Comparison of ENCODE assay signal across 12 mouse cellular contexts in the genomic region with DNA sequence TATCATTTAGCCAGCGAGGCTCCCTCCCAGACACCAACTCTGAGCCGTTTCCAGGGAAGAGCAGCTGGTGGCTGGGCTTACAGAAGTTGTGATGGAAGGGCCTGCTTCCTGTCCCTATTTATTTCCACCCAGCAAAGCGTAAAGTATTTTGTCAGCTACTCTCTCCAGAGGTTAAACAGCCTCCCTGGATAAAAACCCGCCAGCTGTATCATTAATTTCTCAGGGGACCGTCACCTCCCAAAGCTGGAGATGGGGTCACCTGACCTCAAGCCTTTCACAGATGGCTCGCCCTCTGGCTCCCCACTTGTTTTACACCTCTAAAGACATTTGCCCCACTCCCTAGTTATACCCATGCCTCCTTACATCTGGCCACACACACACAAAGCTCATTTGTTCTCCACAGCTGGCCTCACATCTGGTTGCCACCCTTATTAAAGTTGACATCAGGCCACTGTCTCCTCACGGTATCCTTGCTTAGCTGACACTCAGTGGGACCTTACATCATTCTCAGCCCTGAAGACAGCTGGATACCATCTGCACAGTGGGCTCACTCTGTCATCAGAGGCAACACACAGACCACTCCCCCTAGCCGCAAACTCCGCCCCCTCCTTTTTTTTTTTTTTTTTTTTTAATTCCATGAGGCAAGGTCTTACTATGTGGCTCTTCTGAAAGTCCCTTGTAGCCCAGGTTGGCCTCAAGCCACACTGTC. TPM values are rescaled to one million over a fixed set of nuclear protein-coding genes. Genes with fewer than 3 reads are reported as not detected.
A peak's percentile ranks its signal among the peaks of the same experiment; 100 is the strongest.
DNase-seq lines count a peak whose midpoint lies in the region; ATAC-seq and TF ChIP-seq lines count a peak whose summit lies in the region.
"Had no signal": no experiment of that assay in that cellular context is flagged by ENCODE, and none has a peak within 500 bp of the region (broad histone marks: within the 10 kb centered on the region; RNA-seq: fewer than 3 reads in every experiment).

No protein-coding gene starts in this region.

- H3K4me2 ChIP-seq in hindbrain, embryonic 12.5 days (replicated peaks), result no peak overlapping the region
- no peak overlapping the region for H3K4me2 ChIP-seq in hindbrain, embryonic 14.5 days (replicated peaks)
- H3K4me2 ChIP-seq in limb, embryonic 14.5 days (replicated peaks; ENCODE audit: low read depth, low read length, severe bottlenecking), result no peak overlapping the region

- no peak for DNase-seq in hindbrain, embryonic 14.5 days (ENCODE audit: low spot score)
- DNase-seq in ES-E14 (ENCODE audit: low read depth, low spot score), result no peak
- peak; percentile 69 for DNase-seq in embryonic facial prominence, embryonic 10.5 days (ENCODE audit: low spot score)
- DNase-seq in limb, embryonic 14.5 days (ENCODE audit: low spot score), result peak; percentile 46
- DNase-seq in natural killer cell, adult 2 months (ENCODE audit: low spot score in 2 of 2), result no peak
- DNase-seq in cerebellum, adult 11-12 months, result no peak
- no peak for DNase-seq in urinary bladder, postnatal 10 days (ENCODE audit: low spot score)
- DNase-seq: adrenal gland, postnatal 25 days; cerebellum, postnatal 36 days had no signal

- H3K27ac ChIP-seq in hindbrain, embryonic 12.5 days, result no peak overlapping the region
- H3K27ac ChIP-seq in hindbrain, embryonic 14.5 days, result no peak overlapping the region
- no peak overlapping the region for H3K27ac ChIP-seq in ES-E14 (ENCODE audit: insufficient read depth, low read depth, low read length, poor library complexity, severe bottlenecking)
- 0 out of 2 replicates have a peak overlapping the region, but pooled peaks have one; percentile 24 for H3K27ac ChIP-seq in embryonic facial prominence, embryonic 10.5 days (replicated peaks)
- 0 out of 2 replicates have a peak overlapping the region, but pooled peaks have one; percentile 39 for H3K27ac ChIP-seq in limb, embryonic 14.5 days (replicated peaks; ENCODE audit: low read depth, low read length)

- H3K27me3 ChIP-seq in hindbrain, embryonic 12.5 days, result 0 out of 2 replicates have a peak, but pooled peaks cover 2% of the 10 kb centered on the region
- no peaks in the 10 kb centered on the region for H3K27me3 ChIP-seq in hindbrain, embryonic 14.5 days (ENCODE audit: control insufficient read depth, insufficient read depth, low read length)
- peaks cover 12% of the 10 kb centered on the region; the same call in 1 of the 2 replicates for H3K27me3 ChIP-seq in embryonic facial prominence, embryonic 10.5 days (replicated peaks; ENCODE audit: low read depth, poor library complexity, severe bottlenecking)
- H3K27me3 ChIP-seq in limb, embryonic 14.5 days (ENCODE audit: control insufficient read depth, insufficient read depth, low read length), result no peaks in the 10 kb centered on the region

- H3K4me3 ChIP-seq in hindbrain, embryonic 12.5 days, result no peak overlapping the region
- H3K4me3 ChIP-seq in hindbrain, embryonic 14.5 days (replicated peaks; ENCODE audit: low read length), result no peak overlapping the region
- H3K4me3 ChIP-seq in ES-E14 (ENCODE audit: insufficient read depth in 1 of 2, low read depth in 1 of 2, low read length in 2 of 2, poor library complexity in 1 of 2, severe bottlenecking in 1 of 2), result no peak overlapping the region
- no peak overlapping the region for H3K4me3 ChIP-seq in embryonic facial prominence, embryonic 10.5 days
- no peak overlapping the region for H3K4me3 ChIP-seq in limb, embryonic 14.5 days (replicated peaks; ENCODE audit: low read length)

- H3K9me3 ChIP-seq in hindbrain, embryonic 12.5 days (replicated peaks), result no peaks in the 10 kb centered on the region
- H3K9me3 ChIP-seq in hindbrain, embryonic 14.5 days (ENCODE audit: control insufficient read depth, low read length), result no peaks in the 10 kb centered on the region
- no peaks in the 10 kb centered on the region for H3K9me3 ChIP-seq in ES-E14 (ENCODE audit: control insufficient read depth, insufficient read depth, low read depth, low read length)
- no peaks in the 10 kb centered on the region for H3K9me3 ChIP-seq in embryonic facial prominence, embryonic 10.5 days
- H3K9me3 ChIP-seq in limb, embryonic 14.5 days (ENCODE audit: control insufficient read depth, low read length), result no peaks in the 10 kb centered on the region

- in situ Hi-C loops in ES-E14 (cut with MboI; ENCODE audit: low sequenced_read_pairs in 2 of 2, unreplicated experiment in 2 of 2), result no loop called here

- H3K4me1 ChIP-seq in hindbrain, embryonic 12.5 days, result peaks cover 12% of the 10 kb centered on the region
- H3K4me1 ChIP-seq in hindbrain, embryonic 14.5 days (replicated peaks; ENCODE audit: control insufficient read depth, insufficient read depth, low read length), result no peaks in the 10 kb centered on the region
- peaks cover 0 to 2% of the 10 kb centered on the region in 2 experiments; a peak in 1 of 4 replicates for H3K4me1 ChIP-seq in ES-E14 (ENCODE audit: control insufficient read depth in 2 of 2, insufficient read depth in 2 of 2, low read length in 2 of 2, poor library complexity in 1 of 2)
- H3K4me1 ChIP-seq in embryonic facial prominence, embryonic 10.5 days, result peaks cover 31% of the 10 kb centered on the region
- H3K4me1 ChIP-seq in limb, embryonic 14.5 days (ENCODE audit: control insufficient read depth, insufficient read depth, low read length), result peaks cover 6% of the 10 kb centered on the region; the same call in 1 of the 2 replicates

- H3K9ac ChIP-seq in hindbrain, embryonic 12.5 days, result no peak overlapping the region
- H3K9ac ChIP-seq in hindbrain, embryonic 14.5 days, result no peak overlapping the region
- H3K9ac ChIP-seq in ES-E14 (ENCODE audit: insufficient read depth, low read depth, low read length, poor library complexity, severe bottlenecking), result no peak overlapping the region
- no peak overlapping the region for H3K9ac ChIP-seq in limb, embryonic 14.5 days (ENCODE audit: low read depth, low read length, severe bottlenecking)

- H3K36me3 ChIP-seq in hindbrain, embryonic 12.5 days, result no peaks in the 10 kb centered on the region
- H3K36me3 ChIP-seq in hindbrain, embryonic 14.5 days (replicated peaks; ENCODE audit: control insufficient read depth, insufficient read depth), result no peaks in the 10 kb centered on the region
- no peaks in the 10 kb centered on the region for H3K36me3 ChIP-seq in ES-E14 (ENCODE audit: control insufficient read depth, insufficient read depth, low read length, poor library complexity, severe bottlenecking)
- H3K36me3 ChIP-seq in embryonic facial prominence, embryonic 10.5 days (replicated peaks), result no peaks in the 10 kb centered on the region
- H3K36me3 ChIP-seq in limb, embryonic 14.5 days (ENCODE audit: control insufficient read depth, insufficient read depth, low read length), result no peaks in the 10 kb centered on the region

- WGBS in hindbrain, embryonic 12.5 days, result 37% methylated on average over 9 of the region's 9 CpGs
- 41% methylated on average over 9 of the region's 9 CpGs for WGBS in hindbrain, embryonic 14.5 days
- 33% methylated on average over 9 of the region's 9 CpGs for WGBS in embryonic facial prominence, embryonic 10.5 days
- WGBS in limb, embryonic 14.5 days, result 24% methylated on average over 9 of the region's 9 CpGs

- TF ChIP-seq POLR2A in limb, embryonic 14.5 days (IDR thresholded peaks at IDR 0.05; ENCODE audit: borderline replicate concordance, extremely low read depth, insufficient read depth, insufficient read length), result no peak

- peak; percentile 16; the same call in 1 of the 2 replicates for ATAC-seq in hindbrain, embryonic 12.5 days (ENCODE audit: low FRiP score)
- ATAC-seq in hindbrain, embryonic 14.5 days (ENCODE audit: low FRiP score), result no peak
- ATAC-seq in limb, embryonic 14.5 days (ENCODE audit: low FRiP score, low read depth), result peak; percentile 53

RNA-seq across cellular contexts. Expression of a gene that starts 4.8 kb away (rescaled TPM):
- 4.2 and 5.2 TPM in 2 replicates for polyA plus RNA-seq in hindbrain, embryonic 12.5 days (2016; fragmentation: Nextera tagmentation; extraction: Ambion mirVana)
- 3.3 and 5.1 TPM in 2 replicates for polyA plus RNA-seq in hindbrain, embryonic 14.5 days (2014; fragmentation: Nextera tagmentation; extraction: Ambion mirVana)
- total RNA-seq in ES-E14 (2012; rRNA removed), result 0.45 and 0.48 TPM in 2 replicates
- 2.7 and 3.6 TPM in 2 replicates for polyA plus RNA-seq in embryonic facial prominence, embryonic 10.5 days (2016; fragmentation: Nextera tagmentation; extraction: Ambion mirVana)
- 2.5 and 2.6 TPM in 2 replicates for polyA plus RNA-seq in limb, embryonic 14.5 days (2012; rRNA removed)
- polyA plus RNA-seq in limb, embryonic 14.5 days (2014; fragmentation: Nextera tagmentation; extraction: Ambion mirVana), result 1.2 and 1.5 TPM in 2 replicates
- total RNA-seq: megakaryocyte, adult 5-6 weeks had no signal

RNA-seq across cellular contexts. Expression of a gene that starts 22.7 kb away (rescaled TPM):
- polyA plus RNA-seq in hindbrain, embryonic 12.5 days (2016; fragmentation: Nextera tagmentation; extraction: Ambion mirVana), result 3.4 and 4.6 TPM in 2 replicates
- 6.5 and 7.5 TPM in 2 replicates for polyA plus RNA-seq in hindbrain, embryonic 14.5 days (2014; fragmentation: Nextera tagmentation; extraction: Ambion mirVana)
- total RNA-seq in ES-E14 (2012; rRNA removed), result 2.1 and 2.4 TPM in 2 replicates
- polyA plus RNA-seq in embryonic facial prominence, embryonic 10.5 days (2016; fragmentation: Nextera tagmentation; extraction: Ambion mirVana), result 4.5 and 5.1 TPM in 2 replicates
- 11.5 and 12.9 TPM in 2 replicates for polyA plus RNA-seq in limb, embryonic 14.5 days (2012; rRNA removed)
- 2.2 and 3.9 TPM in 2 replicates for polyA plus RNA-seq in limb, embryonic 14.5 days (2014; fragmentation: Nextera tagmentation; extraction: Ambion mirVana)

RNA-seq across cellular contexts. Expression of a gene that starts 26.6 kb away (rescaled TPM):
- 1.7 and 2.5 TPM in 2 replicates for polyA plus RNA-seq in hindbrain, embryonic 12.5 days (2016; fragmentation: Nextera tagmentation; extraction: Ambion mirVana)
- polyA plus RNA-seq in hindbrain, embryonic 14.5 days (2014; fragmentation: Nextera tagmentation; extraction: Ambion mirVana), result 1.6 and 2.0 TPM in 2 replicates
- total RNA-seq in ES-E14 (2012; rRNA removed), result 0.48 and 1.7 TPM in 2 replicates
- 4.5 and 4.7 TPM in 2 replicates for polyA plus RNA-seq in embryonic facial prominence, embryonic 10.5 days (2016; fragmentation: Nextera tagmentation; extraction: Ambion mirVana)
- polyA plus RNA-seq in limb, embryonic 14.5 days (2012; rRNA removed), result 3.0 and 3.6 TPM in 2 replicates
- polyA plus RNA-seq in limb, embryonic 14.5 days (2014; fragmentation: Nextera tagmentation; extraction: Ambion mirVana), result 3.5 and 4.3 TPM in 2 replicates
- total RNA-seq: megakaryocyte, adult 5-6 weeks had no signal

RNA-seq across cellular contexts. Expression of a gene that starts 38.5 kb away (rescaled TPM):
- 0.98 and 1.5 TPM in 2 replicates for polyA plus RNA-seq in hindbrain, embryonic 12.5 days (2016; fragmentation: Nextera tagmentation; extraction: Ambion mirVana)
- 0.15 and 0.37 TPM in 2 replicates for polyA plus RNA-seq in hindbrain, embryonic 14.5 days (2014; fragmentation: Nextera tagmentation; extraction: Ambion mirVana)
- 0.11 TPM in 1 of 2 replicates, not detected in the other for total RNA-seq in ES-E14 (2012; rRNA removed)
- 0.09 and 0.11 TPM in 2 replicates for polyA plus RNA-seq in embryonic facial prominence, embryonic 10.5 days (2016; fragmentation: Nextera tagmentation; extraction: Ambion mirVana)
- polyA plus RNA-seq in limb, embryonic 14.5 days (2012; rRNA removed), result 29.5 and 47.5 TPM in 2 replicates
- 17.0 and 18.2 TPM in 2 replicates for polyA plus RNA-seq in limb, embryonic 14.5 days (2014; fragmentation: Nextera tagmentation; extraction: Ambion mirVana)
- total RNA-seq: adrenal gland, postnatal 25 days; megakaryocyte, adult 5-6 weeks had no signal

RNA-seq across cellular contexts. Expression of a gene that starts 40.3 kb away (rescaled TPM):
- 0.08 TPM in 1 of 2 replicates, not detected in the other for polyA plus RNA-seq in hindbrain, embryonic 12.5 days (2016; fragmentation: Nextera tagmentation; extraction: Ambion mirVana)
- 0.33 and 1.3 TPM in 2 replicates for polyA plus RNA-seq in hindbrain, embryonic 14.5 days (2014; fragmentation: Nextera tagmentation; extraction: Ambion mirVana)
- 0.26 and 0.71 TPM in 2 replicates for total RNA-seq in ES-E14 (2012; rRNA removed)
- polyA plus RNA-seq in embryonic facial prominence, embryonic 10.5 days (2016; fragmentation: Nextera tagmentation; extraction: Ambion mirVana), result not detected in 2 replicates
- polyA plus RNA-seq in limb, embryonic 14.5 days (2012; rRNA removed), result 0.16 and 0.29 TPM in 2 replicates
- polyA plus RNA-seq in limb, embryonic 14.5 days (2014; fragmentation: Nextera tagmentation; extraction: Ambion mirVana), result 0.14 and 0.33 TPM in 2 replicates
- total RNA-seq: adrenal gland, postnatal 25 days; hematopoietic stem cell, adult 5-6 weeks; megakaryocyte, adult 5-6 weeks had no signal

Comparison
In these comparisons a context has a peak if more than half of its experiments do, and no peak if none do; other contexts are left out.
1. H3K27ac ChIP-seq: peak in embryonic facial prominence, embryonic 10.5 days (single experiment) and limb, embryonic 14.5 days (single experiment); none in hindbrain, embryonic 12.5 days (single experiment), hindbrain, embryonic 14.5 days (single experiment) and ES-E14 (single experiment).
2. DNase-seq: peak in embryonic facial prominence, embryonic 10.5 days (single experiment) and limb, embryonic 14.5 days (single experiment); none in hindbrain, embryonic 14.5 days (single experiment), ES-E14 (single experiment), natural killer cell, adult 2 months (0 of 2), cerebellum, adult 11-12 months (single experiment) and urinary bladder, postnatal 10 days (single experiment).